Mouse (Mus musculus) lung, embryonic 14.5 days (tissue): ENCODE results near the gene Spem1. TPM values are rescaled to one million over a fixed set of nuclear protein-coding genes. Genes with fewer than 3 reads are reported as not detected.

Experiments used
- ATAC-seq: fragments of 200-750 bp; cut with Nextera tagmentation; 2 replicates; pipeline ENCODE4 v1.8.0; 2017; ENCODE audit warnings: mild to moderate bottlenecking, moderate TSS enrichment, moderate library complexity; ENCODE audit not compliant: insufficient read depth
- DNase-seq: peaks from one replicate; pipeline ENCODE4 v3.0.0-alpha.2; 2015
- H3K27ac ChIP-seq: fragments of 300-500 bp; sonication (generic); 2 replicates; pipeline ENCODE4 v1.5.1; 2014; ENCODE audit warnings: low read depth, mild to moderate bottlenecking, moderate library complexity
- H3K27me3 ChIP-seq: fragments of 300-500 bp; sonication (generic); 2 replicates; pipeline ENCODE4 v1.6.1; 2014; ENCODE audit warnings: low read length, control low read depth; ENCODE audit not compliant: insufficient read depth
- H3K36me3 ChIP-seq: fragments of 300-500 bp; sonication (generic); 2 replicates; pipeline ENCODE4 v1.6.1; 2014; ENCODE audit warnings: control low read depth; ENCODE audit not compliant: insufficient read depth
- H3K4me1 ChIP-seq: fragments of 300-500 bp; sonication (generic); 2 replicates; pipeline ENCODE4 v1.6.1; 2014; ENCODE audit warnings: antibody characterized with exemption, control low read depth; ENCODE audit not compliant: insufficient read depth
- H3K4me2 ChIP-seq: fragments of 300-500 bp; sonication (generic); 2 replicates; pipeline ENCODE4 v1.6.1; 2014; ENCODE audit warnings: mild to moderate bottlenecking
- H3K4me3 ChIP-seq: fragments of 300-500 bp; sonication (generic); 2 replicates; pipeline ENCODE4 v1.5.1; 2014; ENCODE audit warnings: low read depth, low read length
- H3K9ac ChIP-seq: fragments of 300-500 bp; sonication (generic); 2 replicates; pipeline ENCODE4 v1.6.1; 2014
- H3K9me3 ChIP-seq: fragments of 300-500 bp; sonication (generic); 2 replicates; pipeline ENCODE4 v1.6.1; 2016; ENCODE audit warnings: low read depth, low read length, control low read depth
- CTCF ChIP-seq: IDR thresholded peaks from 2 replicates; pipeline ENCODE4 v1.5.1; 2016; ENCODE audit warnings: antibody characterized with exemption, low read depth
- WGBS: fragments of 180-500 bp; shearing (Covaris S2); extraction: QIAGEN DNeasy Blood & Tissue Kit; methylation state at CpG from one replicate; pipeline ENCODE4 v1.1.7; 2014; 5-methylcytosine and 5-hydroxymethylcytosine counted together
- polyA plus RNA-seq: library from polyadenylated mRNA; unstranded; fragments of >200 nt; fragmentation: Nextera tagmentation; extraction: Ambion mirVana; gene quantifications from 2 replicates; pipeline ENCODE4 v1.2.1, GENCODE M21; 2014

The Spem1 gene
- polyA plus RNA-seq, 1 experiment from 2014 or later, result not detected

GRCm38 (mm10) chr11:69848021-69848420 lies 26.0 kb upstream of the Spem1 start:
- DNase-seq (no peak), ATAC-seq (no peak)
- Histone ChIP-seq H3K4me2 (peak overlapping the region; percentile 83), H3K36me3 (peaks cover 51% of the 10 kb centered on the region), H3K4me3 (peak overlapping the region; percentile 82), H3K27me3 (no peaks in the 10 kb centered on the region), H3K9me3 (no peaks in the 10 kb centered on the region), H3K27ac (no peak overlapping the region), H3K9ac (peak overlapping the region; percentile 90; the same call in 1 of the 2 replicates), H3K4me1 (0 out of 2 replicates have a peak, but pooled peaks cover 5% of the 10 kb centered on the region)
- TF ChIP-seq CTCF, result no peak
- 93% methylated on average over 6 of the region's 6 CpGs for WGBS

- H3K27me3 ChIP-seq, result no peaks in the 10 kb centered on the region
- DNase-seq (peak; percentile 65), ATAC-seq (peak; percentile 43)
- no peaks in the 10 kb centered on the region for H3K9me3 ChIP-seq
- peak overlapping the region; percentile 83 for H3K4me2 ChIP-seq
- H3K27ac ChIP-seq, result peak overlapping the region; percentile 95
- 9% methylated on average over 37 of the region's 37 CpGs for WGBS
- H3K36me3 ChIP-seq, result peaks cover 41% of the 10 kb centered on the region
- TF ChIP-seq CTCF, result no peak
- 0 out of 2 replicates have a peak, but pooled peaks cover 5% of the 10 kb centered on the region for H3K4me1 ChIP-seq
- H3K4me3 ChIP-seq, result peak overlapping the region; percentile 82
- H3K9ac ChIP-seq, result peak overlapping the region; percentile 90
Observed at GRCm38 (mm10) chr11:69846738-69847688, 25.0 kb upstream of the Spem1 start.

GRCm38 (mm10) chr11:69846198-69846680 lies 24.3 kb upstream of the Spem1 start, which contains the start of gene Plscr3:
TSS of gene Plscr3 (plus strand) at chr11:69846376.
- peak within 1 kb of the TSS; percentile 82 for H3K4me3 ChIP-seq
- H3K4me1 ChIP-seq, result 0 out of 2 replicates have a peak, but pooled peaks cover 5% of the 10 kb centered on the region
- H3K36me3 ChIP-seq, result peaks cover 34% of the 10 kb centered on the region
- 0 out of 2 replicates have a peak, but pooled peaks have one; percentile 19 for TF ChIP-seq CTCF
- WGBS, result under 1% methylated on average over 35 of the region's 38 CpGs
- peak within 1 kb of the TSS; percentile 90 for H3K9ac ChIP-seq
- no peaks in the 10 kb centered on the region for H3K9me3 ChIP-seq
- peak within 1 kb of the TSS; percentile 83 for H3K4me2 ChIP-seq
- ATAC-seq, result peak; percentile 89
- H3K27ac ChIP-seq, result peak within 1 kb of the TSS; percentile 95
- DNase-seq, result peak; percentile 97
- H3K27me3 ChIP-seq, result no peaks in the 10 kb centered on the region

- 0% methylated on average over 7 of the region's 7 CpGs for WGBS
- ATAC-seq, result peak; percentile 15; the same call in 1 of the 2 replicates
- peaks cover 11% of the 10 kb centered on the region; the same call in 1 of the 2 replicates for H3K27me3 ChIP-seq
- H3K4me3 ChIP-seq, result peak overlapping the region; percentile 73
- H3K4me1 ChIP-seq, result peaks cover 17% of the 10 kb centered on the region; the same call in 1 of the 2 replicates
- TF ChIP-seq CTCF, result no peak
- H3K4me2 ChIP-seq, result peak overlapping the region; percentile 75
- peak; percentile 59 for DNase-seq
- H3K36me3 ChIP-seq, result peaks cover 3% of the 10 kb centered on the region; the same call in 1 of the 2 replicates
- H3K27ac ChIP-seq, result peak overlapping the region; percentile 92
- peak overlapping the region; percentile 80 for H3K9ac ChIP-seq
- H3K9me3 ChIP-seq, result no peaks in the 10 kb centered on the region
Observed at GRCm38 (mm10) chr11:69838714-69839104, 16.7 kb upstream of the Spem1 start.

- Histone ChIP-seq H3K4me2 (peak within 1 kb of the TSS; percentile 75), H3K9ac (peak within 1 kb of the TSS; percentile 80), H3K4me1 (peaks cover 19% of the 10 kb centered on the region; the same call in 1 of the 2 replicates), H3K9me3 (no peaks in the 10 kb centered on the region), H3K27me3 (peaks cover 14% of the 10 kb centered on the region; the same call in 1 of the 2 replicates), H3K4me3 (peak within 1 kb of the TSS; percentile 73), H3K27ac (peak within 1 kb of the TSS; percentile 92), H3K36me3 (peaks cover 9% of the 10 kb centered on the region)
- DNase-seq (peak; percentile 98), ATAC-seq (peak; percentile 91)
- no peak for TF ChIP-seq CTCF
- under 1% methylated on average over 34 of the region's 34 CpGs for WGBS
Observed at GRCm38 (mm10) chr11:69837952-69838713, 16.2 kb upstream of the Spem1 start, which contains the start of gene Tmem256. TSS of gene Tmem256 (plus strand) at chr11:69838514.

GRCm38 (mm10) chr11:69837604-69837951 lies 15.6 kb upstream of the Spem1 start, which contains the start of gene Nlgn2:
TSS of gene Nlgn2 (minus strand) at chr11:69837784.
- H3K4me3 ChIP-seq, result peak within 1 kb of the TSS; percentile 73
- H3K4me1 ChIP-seq, result peaks cover 19% of the 10 kb centered on the region; the same call in 1 of the 2 replicates
- TF ChIP-seq CTCF, result peak; percentile 17; the same call in 1 of the 2 replicates
- no peak for ATAC-seq
- peak within 1 kb of the TSS; percentile 80 for H3K9ac ChIP-seq
- H3K4me2 ChIP-seq, result peak within 1 kb of the TSS; percentile 75
- DNase-seq, result no peak
- H3K27me3 ChIP-seq, result peaks cover 14% of the 10 kb centered on the region; the same call in 1 of the 2 replicates
- H3K27ac ChIP-seq, result peak within 1 kb of the TSS; percentile 92
- no peaks in the 10 kb centered on the region for H3K9me3 ChIP-seq
- 0% methylated on average over 32 of the region's 32 CpGs for WGBS
- H3K36me3 ChIP-seq, result peaks cover 14% of the 10 kb centered on the region
